Mouse (Mus musculus): ENCODE results near the gene Swap70. TPM values are rescaled to one million over a fixed set of nuclear protein-coding genes. Genes with fewer than 3 reads are reported as not detected.

Gene Swap70
- total and polyA plus RNA-seq, 3 experiments, result 18.3 to 23.3 TPM; not detected in 1

DNA sequence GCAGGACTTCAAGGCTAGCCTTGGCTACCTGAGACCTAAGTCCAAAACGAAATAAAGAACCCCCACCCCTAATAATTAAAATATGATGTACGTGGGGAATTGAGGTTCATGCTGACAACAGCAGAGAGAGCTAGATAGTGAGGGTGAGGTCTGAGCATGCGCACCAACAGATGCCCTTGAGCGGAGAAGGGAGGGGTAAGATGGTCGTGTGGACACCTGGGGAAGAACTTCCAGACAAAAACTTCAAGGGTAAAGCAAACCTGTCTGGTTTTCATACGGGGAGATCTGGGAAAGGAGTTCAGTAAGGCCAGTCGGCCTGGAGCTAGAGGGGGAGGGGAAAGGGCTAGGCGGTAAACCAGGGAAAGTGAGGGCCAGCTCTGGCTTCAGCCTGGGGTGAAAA lies 40.1 kb upstream of the Swap70 start:
- no peak overlapping the region for H3K9ac ChIP-seq (ENCODE audit: control insufficient read depth, low read depth, low read length, poor library complexity, severe bottlenecking)
- no peak overlapping the region for H3K27ac ChIP-seq (ENCODE audit: control insufficient read depth, low read depth, low read length)
- no peaks in the 10 kb centered on the region for H3K79me2 ChIP-seq (ENCODE audit: control insufficient read depth, insufficient read depth, low read length, poor library complexity)
- no peak overlapping the region for H3K4me3 ChIP-seq (ENCODE audit: control insufficient read depth in 1 of 2, insufficient read depth in 1 of 2, low read depth in 2 of 2, low read length in 2 of 2)
- no peaks in the 10 kb centered on the region; a peak in 1 of 4 replicates for H3K27me3 ChIP-seq (ENCODE audit: control insufficient read depth in 1 of 2, insufficient read depth in 2 of 2, low read length in 2 of 2)
- H3K4me1 ChIP-seq (ENCODE audit: control insufficient read depth in 1 of 2, insufficient read depth in 2 of 2, low read length in 2 of 2), result no peaks in the 10 kb centered on the region
- DNase-seq (ENCODE audit: low read depth, low spot score), result no peak
- TF ChIP-seq CHD1 (IDR thresholded peaks at IDR 0.05; ENCODE audit: low read depth, low read length), result no peak
- TF ChIP-seq SMC3 (IDR thresholded peaks at IDR 0.05; ENCODE audit: low read depth, low read length), result no peak
- TF ChIP-seq CHD2 (IDR thresholded peaks at IDR 0.05; ENCODE audit: low read length), result no peak
- TF ChIP-seq MAFK (IDR thresholded peaks at IDR 0.05; ENCODE audit: borderline replicate concordance, low read depth, low read length), result no peak
- TF ChIP-seq ZMIZ1 (IDR thresholded peaks at IDR 0.05; ENCODE audit: low read depth, low read length), result no peak
- no peak for TF ChIP-seq NELFE (IDR thresholded peaks at IDR 0.05; ENCODE audit: low read depth, low read length)
- TF ChIP-seq HCFC1 (IDR thresholded peaks at IDR 0.05; ENCODE audit: low read depth, low read length), result no peak
- no peak for TF ChIP-seq MEF2A (IDR thresholded peaks at IDR 0.05; ENCODE audit: extremely low read depth, insufficient replicate concordance, low read depth, low read length, poor library complexity, severe bottlenecking)
- TF ChIP-seq POLR2AphosphoS2 (IDR thresholded peaks at IDR 0.05; ENCODE audit: low read length), result no peak
- no peak for TF ChIP-seq ETS1 (IDR thresholded peaks at IDR 0.05; ENCODE audit: low read depth, low read length)
- no peak for TF ChIP-seq ZKSCAN1 (IDR thresholded peaks at IDR 0.05; ENCODE audit: low read depth, low read length)
- TF ChIP-seq ZC3H11A (IDR thresholded peaks at IDR 0.05; ENCODE audit: low read depth, low read length), result no peak
- TF ChIP-seq MAZ (IDR thresholded peaks at IDR 0.05; ENCODE audit: low read depth, low read length), result no peak
- TF ChIP-seq E2F4 (IDR thresholded peaks at IDR 0.05; ENCODE audit: borderline replicate concordance, low read depth, low read length), result no peak
- TF ChIP-seq UBTF (IDR thresholded peaks at IDR 0.05; ENCODE audit: borderline replicate concordance, insufficient read depth, low read depth, low read length), result no peak
- no peak for TF ChIP-seq GATA1 (IDR thresholded peaks at IDR 0.05; ENCODE audit: low read depth, low read length)
- no peaks in the 10 kb centered on the region for H3K9me3 ChIP-seq (replicated peaks; ENCODE audit: insufficient read depth, low read length)
- H3K36me3 ChIP-seq (ENCODE audit: control insufficient read depth in 1 of 2, insufficient read depth in 2 of 2, low read length in 2 of 2), result no peaks in the 10 kb centered on the region

- no peaks in the 10 kb centered on the region for H3K36me3 ChIP-seq (ENCODE audit: control insufficient read depth in 1 of 2, insufficient read depth in 2 of 2, low read length in 2 of 2)
- DNase-seq (ENCODE audit: low read depth, low spot score), result no peak
- no peaks in the 10 kb centered on the region for H3K79me2 ChIP-seq (ENCODE audit: control insufficient read depth, insufficient read depth, low read length, poor library complexity)
- no peaks in the 10 kb centered on the region; a peak in 1 of 4 replicates for H3K27me3 ChIP-seq (ENCODE audit: control insufficient read depth in 1 of 2, insufficient read depth in 2 of 2, low read length in 2 of 2)
- no peak overlapping the region for H3K4me3 ChIP-seq (ENCODE audit: control insufficient read depth in 1 of 2, insufficient read depth in 1 of 2, low read depth in 2 of 2, low read length in 2 of 2)
- no peaks in the 10 kb centered on the region for H3K4me1 ChIP-seq (ENCODE audit: control insufficient read depth in 1 of 2, insufficient read depth in 2 of 2, low read length in 2 of 2)
- no peak overlapping the region for H3K27ac ChIP-seq (ENCODE audit: control insufficient read depth, low read depth, low read length)
- H3K9ac ChIP-seq (ENCODE audit: control insufficient read depth, low read depth, low read length, poor library complexity, severe bottlenecking), result no peak overlapping the region
- H3K9me3 ChIP-seq (replicated peaks; ENCODE audit: insufficient read depth, low read length), result no peaks in the 10 kb centered on the region
- TF ChIP-seq MXI1 (IDR thresholded peaks at IDR 0.05; ENCODE audit: low read depth, low read length) (no peak), SIN3A (IDR thresholded peaks at IDR 0.05; ENCODE audit: low read length) (no peak), NELFE (IDR thresholded peaks at IDR 0.05; ENCODE audit: low read depth, low read length) (no peak), ZC3H11A (IDR thresholded peaks at IDR 0.05; ENCODE audit: low read depth, low read length) (no peak), JUND (IDR thresholded peaks at IDR 0.05; ENCODE audit: low read depth, low read length) (no peak), USF1 (IDR thresholded peaks at IDR 0.05; ENCODE audit: low read depth, low read length) (no peak), BHLHE40 (IDR thresholded peaks at IDR 0.05; ENCODE audit: borderline replicate concordance, low read depth, low read length) (no peak), POLR2A (IDR thresholded peaks at IDR 0.05; ENCODE audit: control insufficient read depth in 1 of 2, insufficient read depth in 1 of 2, low read depth in 1 of 2, low read length in 2 of 2, poor library complexity in 1 of 2) (no peak), MEF2A (IDR thresholded peaks at IDR 0.05; ENCODE audit: extremely low read depth, insufficient replicate concordance, low read depth, low read length, poor library complexity, severe bottlenecking) (no peak), MYC (IDR thresholded peaks at IDR 0.05; ENCODE audit: low read depth, low read length) (no peak)
These were observed 36.9 kb upstream of the Swap70 start for GRCm38 (mm10) chr7:110184608-110185007.
